Mouse (Mus musculus): ENCODE data around the gene Npcd. TPM values are rescaled to one million over a fixed set of nuclear protein-coding genes. Genes with fewer than 3 reads are reported as not detected.
A peak's percentile ranks its signal among the peaks of the same experiment; 100 is the strongest.

The Npcd gene
- polyA plus RNA-seq, 1 experiment: not detected

- Histone ChIP-seq H3K79me3 (ENCODE audit: low read depth) (no peaks in the 10 kb centered on the region), H3K4me3 (ENCODE audit: insufficient read depth, poor library complexity, severe bottlenecking) (no peak overlapping the region), H3K27me3 (ENCODE audit: control insufficient read depth, insufficient read depth, insufficient read length) (no peaks in the 10 kb centered on the region), H3K36me3 (ENCODE audit: control insufficient read depth, insufficient read depth) (no peaks in the 10 kb centered on the region), H3ac (ENCODE audit: control insufficient read depth, insufficient read length, low read depth) (no peak overlapping the region), H3K79me2 (ENCODE audit: control insufficient read depth, insufficient read depth) (no peaks in the 10 kb centered on the region)
- TF ChIP-seq CTCF (IDR thresholded peaks at IDR 0.05; ENCODE audit: control insufficient read depth, insufficient read depth, insufficient read length) (no peak), MAX (IDR thresholded peaks at IDR 0.05) (no peak), MYOD1 (IDR thresholded peaks at IDR 0.05; ENCODE audit: control insufficient read depth, insufficient read length, low read depth) (no peak), FOSL1 (IDR thresholded peaks at IDR 0.05; ENCODE audit: insufficient read depth, low read length, poor library complexity, severe bottlenecking) (no peak), MYOG (IDR thresholded peaks at IDR 0.05; ENCODE audit: control insufficient read depth, extremely low read depth, insufficient read length) (no peak), USF1 (IDR thresholded peaks at IDR 0.05; ENCODE audit: low read depth) (no peak), CEBPB (IDR thresholded peaks at IDR 0.05; ENCODE audit: low read depth) (no peak)
Observed at GRCm38 (mm10) chr15:79753420-79753752, 80.7 kb downstream of the Npcd start.

GRCm38 (mm10) chr15:79752742-79753419 lies 81.2 kb downstream of the Npcd start:
- TF ChIP-seq CTCF (IDR thresholded peaks at IDR 0.05; ENCODE audit: control insufficient read depth, insufficient read depth, insufficient read length) (peak; percentile 93), CEBPB (IDR thresholded peaks at IDR 0.05; ENCODE audit: low read depth) (no peak), MYOD1 (IDR thresholded peaks at IDR 0.05; ENCODE audit: control insufficient read depth, insufficient read length, low read depth) (no peak), FOSL1 (IDR thresholded peaks at IDR 0.05; ENCODE audit: insufficient read depth, low read length, poor library complexity, severe bottlenecking) (no peak), MYOG (IDR thresholded peaks at IDR 0.05; ENCODE audit: control insufficient read depth, extremely low read depth, insufficient read length) (no peak), MAX (IDR thresholded peaks at IDR 0.05) (peak; percentile 50), USF1 (IDR thresholded peaks at IDR 0.05; ENCODE audit: low read depth) (no peak)
- no peaks in the 10 kb centered on the region for H3K79me3 ChIP-seq (ENCODE audit: low read depth)
- H3K79me2 ChIP-seq (ENCODE audit: control insufficient read depth, insufficient read depth): no peaks in the 10 kb centered on the region
- H3K27me3 ChIP-seq (ENCODE audit: control insufficient read depth, insufficient read depth, insufficient read length): no peaks in the 10 kb centered on the region
- no peak overlapping the region for H3K4me3 ChIP-seq (ENCODE audit: insufficient read depth, poor library complexity, severe bottlenecking)
- no peak overlapping the region for H3ac ChIP-seq (ENCODE audit: control insufficient read depth, insufficient read length, low read depth)
- H3K36me3 ChIP-seq (ENCODE audit: control insufficient read depth, insufficient read depth): no peaks in the 10 kb centered on the region

GRCm38 (mm10) chr15:79751772-79752171 lies 82.3 kb downstream of the Npcd start:
- no peaks in the 10 kb centered on the region for H3K27me3 ChIP-seq (ENCODE audit: control insufficient read depth, insufficient read depth, insufficient read length)
- H3K79me2 ChIP-seq (ENCODE audit: control insufficient read depth, insufficient read depth): no peaks in the 10 kb centered on the region
- H3K79me3 ChIP-seq (ENCODE audit: low read depth): no peaks in the 10 kb centered on the region
- TF ChIP-seq CEBPB (IDR thresholded peaks at IDR 0.05; ENCODE audit: low read depth) (no peak), MYOD1 (IDR thresholded peaks at IDR 0.05; ENCODE audit: control insufficient read depth, insufficient read length, low read depth) (no peak), CTCF (IDR thresholded peaks at IDR 0.05; ENCODE audit: control insufficient read depth, insufficient read depth, insufficient read length) (no peak), FOSL1 (IDR thresholded peaks at IDR 0.05; ENCODE audit: insufficient read depth, low read length, poor library complexity, severe bottlenecking) (no peak), MAX (IDR thresholded peaks at IDR 0.05) (no peak), MYOG (IDR thresholded peaks at IDR 0.05; ENCODE audit: control insufficient read depth, extremely low read depth, insufficient read length) (no peak), USF1 (IDR thresholded peaks at IDR 0.05; ENCODE audit: low read depth) (no peak)
- no peaks in the 10 kb centered on the region for H3K36me3 ChIP-seq (ENCODE audit: control insufficient read depth, insufficient read depth)
- H3K4me3 ChIP-seq (ENCODE audit: insufficient read depth, poor library complexity, severe bottlenecking): no peak overlapping the region
- H3ac ChIP-seq (ENCODE audit: control insufficient read depth, insufficient read length, low read depth): no peak overlapping the region

- no peaks in the 10 kb centered on the region for H3K36me3 ChIP-seq (ENCODE audit: control insufficient read depth, insufficient read depth)
- no peak overlapping the region for H3K4me3 ChIP-seq (ENCODE audit: insufficient read depth, poor library complexity, severe bottlenecking)
- no peaks in the 10 kb centered on the region for H3K27me3 ChIP-seq (ENCODE audit: control insufficient read depth, insufficient read depth, insufficient read length)
- H3ac ChIP-seq (ENCODE audit: control insufficient read depth, insufficient read length, low read depth): no peak overlapping the region
- H3K79me2 ChIP-seq (ENCODE audit: control insufficient read depth, insufficient read depth): no peaks in the 10 kb centered on the region
- no peaks in the 10 kb centered on the region for H3K79me3 ChIP-seq (ENCODE audit: low read depth)
- no peak for TF ChIP-seq CEBPB (IDR thresholded peaks at IDR 0.05; ENCODE audit: low read depth)
- TF ChIP-seq MAX (IDR thresholded peaks at IDR 0.05): no peak
- TF ChIP-seq CTCF (IDR thresholded peaks at IDR 0.05; ENCODE audit: control insufficient read depth, insufficient read depth, insufficient read length): no peak
- no peak for TF ChIP-seq FOSL1 (IDR thresholded peaks at IDR 0.05; ENCODE audit: insufficient read depth, low read length, poor library complexity, severe bottlenecking)
- TF ChIP-seq MYOD1 (IDR thresholded peaks at IDR 0.05; ENCODE audit: control insufficient read depth, insufficient read length, low read depth): no peak
- no peak for TF ChIP-seq USF1 (IDR thresholded peaks at IDR 0.05; ENCODE audit: low read depth)
Observed at GRCm38 (mm10) chr15:79750266-79750665, 83.8 kb downstream of the Npcd start.

- no peaks in the 10 kb centered on the region for H3K79me2 ChIP-seq (ENCODE audit: control insufficient read depth, insufficient read depth)
- no peak overlapping the region for H3ac ChIP-seq (ENCODE audit: control insufficient read depth, insufficient read length, low read depth)
- no peaks in the 10 kb centered on the region for H3K27me3 ChIP-seq (ENCODE audit: control insufficient read depth, insufficient read depth, insufficient read length)
- no peaks in the 10 kb centered on the region for H3K79me3 ChIP-seq (ENCODE audit: low read depth)
- no peaks in the 10 kb centered on the region for H3K36me3 ChIP-seq (ENCODE audit: control insufficient read depth, insufficient read depth)
- TF ChIP-seq CEBPB (IDR thresholded peaks at IDR 0.05; ENCODE audit: low read depth): no peak
- TF ChIP-seq USF1 (IDR thresholded peaks at IDR 0.05; ENCODE audit: low read depth): no peak
- TF ChIP-seq MYOD1 (IDR thresholded peaks at IDR 0.05; ENCODE audit: control insufficient read depth, insufficient read length, low read depth): no peak
- no peak for TF ChIP-seq MYOG (IDR thresholded peaks at IDR 0.05; ENCODE audit: control insufficient read depth, extremely low read depth, insufficient read length)
- no peak for TF ChIP-seq FOSL1 (IDR thresholded peaks at IDR 0.05; ENCODE audit: insufficient read depth, low read length, poor library complexity, severe bottlenecking)
- TF ChIP-seq CTCF (IDR thresholded peaks at IDR 0.05; ENCODE audit: control insufficient read depth, insufficient read depth, insufficient read length): no peak
- TF ChIP-seq MAX (IDR thresholded peaks at IDR 0.05): no peak
- H3K4me3 ChIP-seq (ENCODE audit: insufficient read depth, poor library complexity, severe bottlenecking): no peak overlapping the region
Observed at GRCm38 (mm10) chr15:79749162-79749561, 84.9 kb downstream of the Npcd start.
